Mouse (Mus musculus) liver, adult 2 months (tissue): ENCODE results near the gene Arrdc3.

ENCODE experiments used
- CTCF ChIP-seq: fragments of 200-500 bp; IDR thresholded peaks from 2 replicates; pipeline ENCODE4 v1.5.1; 2011; ENCODE audit warnings: low read depth, low read length, control low read depth
- POLR2A ChIP-seq: fragments of 200-500 bp; IDR thresholded peaks from 2 replicates; pipeline ENCODE4 v1.6.1; 2011; ENCODE audit warnings: low read length, control low read depth; ENCODE audit not compliant: insufficient read depth; ENCODE audit errors: extremely low read depth

- TF ChIP-seq POLR2A = no peak
- TF ChIP-seq CTCF = no peak
Observed at GRCm38 (mm10) chr13:80883649-80884376, 629 bp downstream of the Arrdc3 start.
